Mouse (Mus musculus): ENCODE data around the gene Bola3. TPM values are rescaled to one million over a fixed set of nuclear protein-coding genes. Genes with fewer than 3 reads are reported as not detected.

The Bola3 gene
- polyA plus RNA-seq (2012), result 25.9 and 28.1 TPM in 2 replicates

DNA sequence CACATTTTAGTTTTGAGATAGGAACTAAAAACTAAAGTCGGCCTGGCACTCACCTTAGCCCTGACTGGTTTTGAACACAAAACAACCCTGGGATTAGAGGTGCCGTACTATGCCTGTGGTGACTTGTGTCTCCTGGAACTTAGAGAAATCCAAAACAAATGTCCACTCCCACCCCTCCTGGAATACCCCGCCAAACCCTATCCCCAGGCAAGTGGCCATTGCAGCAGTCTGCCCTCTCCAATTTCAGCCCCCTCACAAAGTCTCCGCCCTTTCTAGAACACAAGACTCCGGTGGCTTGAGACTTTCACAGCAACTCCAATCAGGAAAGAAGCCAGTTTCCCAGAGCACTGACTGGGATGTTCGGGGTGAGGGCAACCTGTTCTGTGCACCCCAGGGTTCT lies at the start of gene Bola3:
Bola3 (plus strand) TSS at position 275 of the 400 bp plus-strand sequence.
- peaks cover 64% of the 10 kb centered on the region for H3K4me1 ChIP-seq (ENCODE audit: control insufficient read depth)
- peaks cover 78% of the 10 kb centered on the region for H3K36me3 ChIP-seq (ENCODE audit: control insufficient read depth)
- no peaks in the 10 kb centered on the region for H3K27me3 ChIP-seq (ENCODE audit: control insufficient read depth)
- peak within 1 kb of the TSS; percentile 82 for H3K4me3 ChIP-seq (replicated peaks)
- TF ChIP-seq TAL1 (IDR thresholded peaks at IDR 0.05; ENCODE audit: low read length) (no peak), GATA1 (IDR thresholded peaks at IDR 0.05; ENCODE audit: low read length) (no peak)
- no peaks in the 10 kb centered on the region for H3K9me3 ChIP-seq (ENCODE audit: control insufficient read depth, low read length)

DNA sequence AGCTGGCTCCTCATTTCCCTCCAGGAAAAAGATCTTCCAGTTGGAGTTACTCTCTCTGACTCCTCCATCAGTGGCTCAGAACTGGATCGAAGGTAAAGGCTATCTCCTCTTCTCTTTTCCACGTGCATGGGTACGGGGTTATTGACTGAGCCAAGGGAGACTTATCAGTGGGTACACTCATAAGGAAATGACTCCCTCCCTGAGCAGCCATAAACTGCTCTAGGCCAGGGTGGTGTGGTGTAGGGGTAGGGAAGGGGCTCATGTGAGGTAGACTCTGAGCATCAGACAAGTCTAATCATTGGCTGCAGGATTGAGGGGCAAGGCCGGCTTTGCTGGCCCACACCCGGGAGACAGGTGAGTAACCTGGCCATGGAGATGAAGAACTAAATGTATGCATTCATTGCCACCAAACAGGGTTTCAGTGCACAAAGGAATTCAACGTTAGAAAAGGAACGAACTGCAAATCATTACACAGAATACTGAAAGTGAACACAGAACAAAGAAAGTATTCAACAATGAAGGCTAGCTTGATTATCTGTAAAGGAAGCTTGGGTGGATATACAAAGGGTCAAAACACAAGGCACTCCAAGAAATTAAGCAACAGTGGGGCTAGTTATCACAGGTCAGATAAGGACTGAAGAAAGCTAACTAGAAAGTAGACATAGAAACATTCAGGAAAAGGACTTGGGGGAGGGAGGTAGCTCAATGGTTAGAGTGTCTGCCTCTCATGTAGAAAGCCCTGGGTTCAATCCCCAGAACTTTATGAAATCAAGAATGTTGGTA lies 48.3 kb upstream of the Bola3 start:
- no peak overlapping the region for H3K4me3 ChIP-seq (replicated peaks)
- H3K9me3 ChIP-seq (ENCODE audit: control insufficient read depth, low read length), result no peaks in the 10 kb centered on the region
- H3K27me3 ChIP-seq (ENCODE audit: control insufficient read depth), result peaks cover 2% of the 10 kb centered on the region; the same call in 1 of the 2 replicates
- TF ChIP-seq TAL1 (IDR thresholded peaks at IDR 0.05; ENCODE audit: low read length) (no peak), GATA1 (IDR thresholded peaks at IDR 0.05; ENCODE audit: low read length) (no peak)
- peaks cover 33% of the 10 kb centered on the region for H3K36me3 ChIP-seq (ENCODE audit: control insufficient read depth)
- H3K4me1 ChIP-seq (ENCODE audit: control insufficient read depth), result peaks cover 2% of the 10 kb centered on the region

DNA sequence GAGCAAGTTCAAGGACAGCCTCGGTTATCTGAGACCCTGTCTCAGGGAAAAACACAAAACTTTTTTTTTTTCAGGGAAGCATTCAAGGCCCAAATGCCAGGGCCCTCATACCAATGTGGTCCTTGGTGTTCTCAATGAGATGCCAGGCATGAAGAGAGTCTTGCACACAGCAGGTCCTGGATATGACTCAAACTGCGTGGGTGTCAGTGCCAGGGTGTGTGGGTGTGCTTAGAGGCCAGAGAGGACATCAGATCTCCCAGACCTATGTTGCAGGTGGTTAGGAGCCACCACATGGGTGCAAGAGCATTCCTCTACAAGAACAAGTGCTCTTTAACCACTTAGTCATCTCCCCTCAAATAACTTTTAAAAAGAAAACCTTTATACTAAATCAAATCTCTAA lies 47.7 kb upstream of the Bola3 start:
- Histone ChIP-seq H3K4me3 (replicated peaks) (no peak overlapping the region), H3K36me3 (ENCODE audit: control insufficient read depth) (peaks cover 39% of the 10 kb centered on the region), H3K4me1 (ENCODE audit: control insufficient read depth) (peaks cover 2% of the 10 kb centered on the region), H3K9me3 (ENCODE audit: control insufficient read depth, low read length) (no peaks in the 10 kb centered on the region), H3K27me3 (ENCODE audit: control insufficient read depth) (peaks cover 2% of the 10 kb centered on the region; the same call in 1 of the 2 replicates)
- TF ChIP-seq GATA1 (IDR thresholded peaks at IDR 0.05; ENCODE audit: low read length) (no peak), TAL1 (IDR thresholded peaks at IDR 0.05; ENCODE audit: low read length) (no peak)

GRCm38 (mm10) chr6:83302264-83302663 lies 46.7 kb upstream of the Bola3 start:
- Histone ChIP-seq H3K4me3 (replicated peaks) (no peak overlapping the region), H3K27me3 (ENCODE audit: control insufficient read depth) (no peaks in the 10 kb centered on the region; the same call in 1 of the 2 replicates), H3K9me3 (ENCODE audit: control insufficient read depth, low read length) (no peaks in the 10 kb centered on the region), H3K4me1 (ENCODE audit: control insufficient read depth) (peaks cover 2% of the 10 kb centered on the region), H3K36me3 (ENCODE audit: control insufficient read depth) (peaks cover 49% of the 10 kb centered on the region)
- TF ChIP-seq GATA1 (IDR thresholded peaks at IDR 0.05; ENCODE audit: low read length) (no peak), TAL1 (IDR thresholded peaks at IDR 0.05; ENCODE audit: low read length) (no peak)

- TF ChIP-seq TAL1 (IDR thresholded peaks at IDR 0.05; ENCODE audit: low read length) (no peak), GATA1 (IDR thresholded peaks at IDR 0.05; ENCODE audit: low read length) (no peak)
- no peak overlapping the region for H3K4me3 ChIP-seq (replicated peaks)
- H3K9me3 ChIP-seq (ENCODE audit: control insufficient read depth, low read length), result no peaks in the 10 kb centered on the region
- H3K27me3 ChIP-seq (ENCODE audit: control insufficient read depth), result no peaks in the 10 kb centered on the region
- peaks cover 35% of the 10 kb centered on the region for H3K4me1 ChIP-seq (ENCODE audit: control insufficient read depth)
- H3K36me3 ChIP-seq (ENCODE audit: control insufficient read depth), result peaks cover 100% of the 10 kb centered on the region
These were observed 39.9 kb upstream of the Bola3 start for GRCm38 (mm10) chr6:83309017-83309416.

- TF ChIP-seq TAL1 (IDR thresholded peaks at IDR 0.05; ENCODE audit: low read length), result no peak
- no peak for TF ChIP-seq GATA1 (IDR thresholded peaks at IDR 0.05; ENCODE audit: low read length)
- Histone ChIP-seq H3K27me3 (ENCODE audit: control insufficient read depth) (no peaks in the 10 kb centered on the region), H3K9me3 (ENCODE audit: control insufficient read depth, low read length) (no peaks in the 10 kb centered on the region), H3K36me3 (ENCODE audit: control insufficient read depth) (peaks cover 96% of the 10 kb centered on the region), H3K4me1 (ENCODE audit: control insufficient read depth) (peaks cover 57% of the 10 kb centered on the region), H3K4me3 (replicated peaks) (peak overlapping the region; percentile 21)
These were observed 37.7 kb upstream of the Bola3 start for GRCm38 (mm10) chr6:83311206-83311605.

- Histone ChIP-seq H3K36me3 (ENCODE audit: control insufficient read depth) (peaks cover 88% of the 10 kb centered on the region), H3K4me1 (ENCODE audit: control insufficient read depth) (peaks cover 64% of the 10 kb centered on the region), H3K9me3 (ENCODE audit: control insufficient read depth, low read length) (no peaks in the 10 kb centered on the region), H3K27me3 (ENCODE audit: control insufficient read depth) (no peaks in the 10 kb centered on the region), H3K4me3 (replicated peaks) (no peak overlapping the region)
- TF ChIP-seq GATA1 (IDR thresholded peaks at IDR 0.05; ENCODE audit: low read length) (no peak), TAL1 (IDR thresholded peaks at IDR 0.05; ENCODE audit: low read length) (no peak)
These were observed 36.9 kb upstream of the Bola3 start for GRCm38 (mm10) chr6:83312021-83312420.

- peaks cover 83% of the 10 kb centered on the region for H3K36me3 ChIP-seq (ENCODE audit: control insufficient read depth)
- TF ChIP-seq TAL1 (IDR thresholded peaks at IDR 0.05; ENCODE audit: low read length) (peak; percentile 38; the same call in 1 of the 3 replicates), GATA1 (IDR thresholded peaks at IDR 0.05; ENCODE audit: low read length) (no peak)
These were observed 36.4 kb upstream of the Bola3 start for GRCm38 (mm10) chr6:83312514-83312913.

GRCm38 (mm10) chr6:83315293-83315692 lies 33.7 kb upstream of the Bola3 start:
- Histone ChIP-seq H3K9me3 (ENCODE audit: control insufficient read depth, low read length) (no peaks in the 10 kb centered on the region), H3K36me3 (ENCODE audit: control insufficient read depth) (peaks cover 61% of the 10 kb centered on the region), H3K4me1 (ENCODE audit: control insufficient read depth) (peaks cover 75% of the 10 kb centered on the region), H3K27me3 (ENCODE audit: control insufficient read depth) (no peaks in the 10 kb centered on the region), H3K4me3 (replicated peaks) (peak overlapping the region; percentile 79)
- TF ChIP-seq GATA1 (IDR thresholded peaks at IDR 0.05; ENCODE audit: low read length), result no peak
- TF ChIP-seq TAL1 (IDR thresholded peaks at IDR 0.05; ENCODE audit: low read length), result no peak

More at GRCm38 (mm10) chr6:83312514-83312913, 36.4 kb upstream of the Bola3 start:
- peaks cover 65% of the 10 kb centered on the region for H3K4me1 ChIP-seq (ENCODE audit: control insufficient read depth)
- H3K9me3 ChIP-seq (ENCODE audit: control insufficient read depth, low read length), result no peaks in the 10 kb centered on the region
- peak overlapping the region; percentile 13 for H3K4me3 ChIP-seq (replicated peaks)
- no peaks in the 10 kb centered on the region for H3K27me3 ChIP-seq (ENCODE audit: control insufficient read depth)
